ENCODE assay signal across 10 mouse cellular contexts in genomic region chr14:40949730-40950614, GRCm38 (mm10). TPM values are rescaled to one million over a fixed set of nuclear protein-coding genes. Genes with fewer than 3 reads are reported as not detected.
DNase-seq lines count a peak whose midpoint lies in the region; ATAC-seq and TF ChIP-seq lines count a peak whose summit lies in the region.
"Had no signal": no experiment of that assay in that cellular context is flagged by ENCODE, and none has a peak within 500 bp of the region (broad histone marks: within the 10 kb centered on the region; RNA-seq: fewer than 3 reads in every experiment).

No protein-coding gene starts in this region.

- WGBS in heart, embryonic 13.5 days = 75% methylated on average over 7 of the region's 7 CpGs
- WGBS in midbrain, embryonic 16.5 days = 76% methylated on average over 7 of the region's 7 CpGs
- WGBS in midbrain, postnatal 0 days = 73% methylated on average over 7 of the region's 7 CpGs
- 73% methylated on average over 7 of the region's 7 CpGs for WGBS in forebrain, embryonic 15.5 days
- WGBS in small intestine, adult 2 months = 55% methylated on average over 7 of the region's 7 CpGs

- H3K9me3 ChIP-seq in heart, embryonic 13.5 days = no peaks in the 10 kb centered on the region
- H3K9me3 ChIP-seq in midbrain, embryonic 16.5 days (replicated peaks; ENCODE audit: control insufficient read depth, low read length, poor library complexity, severe bottlenecking) = no peaks in the 10 kb centered on the region
- no peaks in the 10 kb centered on the region for H3K9me3 ChIP-seq in midbrain, postnatal 0 days (ENCODE audit: low read length)
- H3K9me3 ChIP-seq in forebrain, embryonic 15.5 days = no peaks in the 10 kb centered on the region
- H3K9me3 ChIP-seq: heart, embryonic 10.5 days had no signal

- TF ChIP-seq POLR2A in small intestine, adult 2 months (IDR thresholded peaks at IDR 0.05; ENCODE audit: low read depth, low read length) = no peak

- H3K27ac ChIP-seq in heart, embryonic 13.5 days (replicated peaks) = peak overlapping the region; percentile 63
- 0 out of 2 replicates have a peak overlapping the region, but pooled peaks have one; percentile 47 for H3K27ac ChIP-seq in midbrain, embryonic 16.5 days (ENCODE audit: low read length)
- no peak overlapping the region for H3K27ac ChIP-seq in midbrain, postnatal 0 days (ENCODE audit: low read depth, low read length)
- H3K27ac ChIP-seq in forebrain, embryonic 15.5 days (replicated peaks) = peak overlapping the region; percentile 41; the same call in 1 of the 2 replicates
- H3K27ac ChIP-seq in small intestine, adult 2 months (ENCODE audit: insufficient read depth, low read depth, low read length) = peak overlapping the region; percentile 19; the same call in 1 of the 2 replicates

- no peak for DNase-seq in heart, adult 9 months (ENCODE audit: low spot score in 2 of 2)
- DNase-seq in midbrain, postnatal 0 days (ENCODE audit: low spot score) = no peak
- DNase-seq in MN1 (ENCODE audit: low spot score) = no peak
- DNase-seq in gastrocnemius, adult 18-20 months (ENCODE audit: low spot score) = no peak
- DNase-seq: left cerebral cortex, postnatal 4 days had no signal

- no peak for ATAC-seq in heart, embryonic 13.5 days (ENCODE audit: extremely low read depth, insufficient number of reproducible peaks, low FRiP score, low TSS enrichment)
- ATAC-seq in midbrain, embryonic 16.5 days = no peak
- no peak for ATAC-seq in midbrain, postnatal 0 days (ENCODE audit: low FRiP score)
- no peak for ATAC-seq in forebrain, embryonic 15.5 days (replicated peaks)

- no peak for TF ChIP-seq CTCF in midbrain, postnatal 0 days (IDR thresholded peaks at IDR 0.05)
- no peak for TF ChIP-seq CTCF in small intestine, adult 2 months (IDR thresholded peaks at IDR 0.05; ENCODE audit: extremely low read depth, insufficient read length, insufficient replicate concordance, low read depth, low read length)

- H3K4me3 ChIP-seq in heart, embryonic 13.5 days = no peak overlapping the region
- H3K4me3 ChIP-seq in midbrain, embryonic 16.5 days (ENCODE audit: low read depth, low read length) = no peak overlapping the region
- no peak overlapping the region for H3K4me3 ChIP-seq in midbrain, postnatal 0 days (ENCODE audit: low read depth, low read length)
- no peak overlapping the region for H3K4me3 ChIP-seq in forebrain, embryonic 15.5 days
- no peak overlapping the region for H3K4me3 ChIP-seq in small intestine, adult 2 months (ENCODE audit: low read depth, low read length)
- H3K4me3 ChIP-seq: heart, embryonic 10.5 days had no signal

- H3K36me3 ChIP-seq in heart, embryonic 13.5 days = peaks cover 15% of the 10 kb centered on the region
- H3K36me3 ChIP-seq in midbrain, embryonic 16.5 days (ENCODE audit: control insufficient read depth, insufficient read depth, low read length) = no peaks in the 10 kb centered on the region
- no peaks in the 10 kb centered on the region for H3K36me3 ChIP-seq in midbrain, postnatal 0 days (ENCODE audit: insufficient read depth, low read length)
- H3K36me3 ChIP-seq in forebrain, embryonic 15.5 days = no peaks in the 10 kb centered on the region
- H3K36me3 ChIP-seq in small intestine, adult 2 months (ENCODE audit: control insufficient read depth, insufficient read depth, low read length) = 0 out of 2 replicates have a peak, but pooled peaks cover 1% of the 10 kb centered on the region
- H3K36me3 ChIP-seq: heart, embryonic 10.5 days had no signal

- no peak overlapping the region for H3K9ac ChIP-seq in heart, embryonic 13.5 days
- H3K9ac ChIP-seq in midbrain, embryonic 16.5 days (ENCODE audit: low read depth, low read length) = no peak overlapping the region
- H3K9ac ChIP-seq in midbrain, postnatal 0 days (replicated peaks; ENCODE audit: low read length, poor library complexity, severe bottlenecking) = no peak overlapping the region
- H3K9ac ChIP-seq in forebrain, embryonic 15.5 days (replicated peaks) = no peak overlapping the region

- peaks cover 66% of the 10 kb centered on the region for H3K4me1 ChIP-seq in heart, embryonic 13.5 days
- peaks cover 28% of the 10 kb centered on the region for H3K4me1 ChIP-seq in midbrain, embryonic 16.5 days (ENCODE audit: control insufficient read depth, insufficient read depth, low read length)
- H3K4me1 ChIP-seq in midbrain, postnatal 0 days (ENCODE audit: insufficient read depth, low read length) = peaks cover 11% of the 10 kb centered on the region; the same call in 1 of the 2 replicates
- H3K4me1 ChIP-seq in forebrain, embryonic 15.5 days = peaks cover 45% of the 10 kb centered on the region
- H3K4me1 ChIP-seq in small intestine, adult 2 months (ENCODE audit: control insufficient read depth, insufficient read depth, insufficient read length, low read length) = peaks cover 36% of the 10 kb centered on the region

- no peaks in the 10 kb centered on the region for H3K27me3 ChIP-seq in heart, embryonic 13.5 days (replicated peaks)
- H3K27me3 ChIP-seq in midbrain, embryonic 16.5 days (ENCODE audit: control insufficient read depth, insufficient read depth, low read depth, low read length) = no peaks in the 10 kb centered on the region
- H3K27me3 ChIP-seq in midbrain, postnatal 0 days (ENCODE audit: insufficient read depth, low read length) = no peaks in the 10 kb centered on the region
- no peaks in the 10 kb centered on the region for H3K27me3 ChIP-seq in forebrain, embryonic 15.5 days
- H3K27me3 ChIP-seq in small intestine, adult 2 months (ENCODE audit: control insufficient read depth, insufficient read depth, low read length) = no peaks in the 10 kb centered on the region

- H3K4me2 ChIP-seq in heart, embryonic 13.5 days = no peak overlapping the region
- H3K4me2 ChIP-seq in midbrain, embryonic 16.5 days (ENCODE audit: low read length) = no peak overlapping the region
- H3K4me2 ChIP-seq in midbrain, postnatal 0 days (ENCODE audit: low read depth, low read length, poor library complexity, severe bottlenecking) = no peak overlapping the region
- no peak overlapping the region for H3K4me2 ChIP-seq in forebrain, embryonic 15.5 days (replicated peaks)

RNA-seq across cellular contexts. Expression of gene Tspan14, which starts 16.6 kb away (rescaled TPM):
- polyA plus RNA-seq in heart, embryonic 13.5 days (2015; fragmentation: Nextera tagmentation; extraction: Ambion mirVana) = 40.8 and 42.0 TPM in 2 replicates
- 61.7 and 66.1 TPM in 2 replicates for polyA plus RNA-seq in midbrain, embryonic 16.5 days (2015; fragmentation: Nextera tagmentation; extraction: Ambion mirVana)
- total RNA-seq in midbrain, postnatal 0 days (2014; rRNA removed) = 31.2 and 31.8 TPM in 2 replicates
- 28.3 and 31.3 TPM in 2 replicates for polyA plus RNA-seq in midbrain, postnatal 0 days (2015; fragmentation: Nextera tagmentation; extraction: Ambion mirVana)
- polyA plus RNA-seq in forebrain, embryonic 15.5 days (2015; fragmentation: Nextera tagmentation; extraction: Ambion mirVana) = 97.5 and 98.3 TPM in 2 replicates
- polyA plus RNA-seq in small intestine, adult 2 months (2012; rRNA removed) = 18.4 and 38.2 TPM in 2 replicates
- 10 to 100 TPM; 10.6 to 13.1 TPM for total RNA-seq in gastrocnemius, adult 18-20 months (2021)

RNA-seq across cellular contexts. Expression of gene Sh2d4b, which starts 56.9 kb away (rescaled TPM):
- 0.48 and 0.67 TPM in 2 replicates for polyA plus RNA-seq in heart, embryonic 13.5 days (2015; fragmentation: Nextera tagmentation; extraction: Ambion mirVana)
- 0.99 and 1.6 TPM in 2 replicates for polyA plus RNA-seq in midbrain, embryonic 16.5 days (2015; fragmentation: Nextera tagmentation; extraction: Ambion mirVana)
- 3.0 and 3.7 TPM in 2 replicates for total RNA-seq in midbrain, postnatal 0 days (2014; rRNA removed)
- polyA plus RNA-seq in midbrain, postnatal 0 days (2015; fragmentation: Nextera tagmentation; extraction: Ambion mirVana) = 0.44 and 0.74 TPM in 2 replicates
- polyA plus RNA-seq in forebrain, embryonic 15.5 days (2015; fragmentation: Nextera tagmentation; extraction: Ambion mirVana) = 2.1 and 2.2 TPM in 2 replicates
- 0.09 and 0.13 TPM in 2 replicates for polyA plus RNA-seq in small intestine, adult 2 months (2012; rRNA removed)
- total RNA-seq in gastrocnemius, adult 18-20 months (2021) = under 1 TPM; 0.09 to 0.14 TPM
